Mouse (Mus musculus) cerebellum, postnatal 10 days (tissue): ENCODE measurements at regions not wholly inside any gene's neighbourhood (a gene's known extent, or its start where the extent isn't known, plus 50 kb on each side); places are given as distances from the start of the nearest gene placed in this dataset.

Experiments
- DNase-seq, 2 experiments: peaks; one replicate each; pipeline ENCODE4 v3.0.0; 2021; ENCODE audit warnings: mixed read lengths in 2 of 2

GRCm38 (mm10) chr5:60599460-60600299 lies 1208.9 kb upstream of the G6pd2 start:
- DNase-seq, result peak; percentile 89 to 94

GRCm38 (mm10) chr5:60600300-60600648 lies 1208.3 kb upstream of the G6pd2 start:
- no peak for DNase-seq

DNA sequence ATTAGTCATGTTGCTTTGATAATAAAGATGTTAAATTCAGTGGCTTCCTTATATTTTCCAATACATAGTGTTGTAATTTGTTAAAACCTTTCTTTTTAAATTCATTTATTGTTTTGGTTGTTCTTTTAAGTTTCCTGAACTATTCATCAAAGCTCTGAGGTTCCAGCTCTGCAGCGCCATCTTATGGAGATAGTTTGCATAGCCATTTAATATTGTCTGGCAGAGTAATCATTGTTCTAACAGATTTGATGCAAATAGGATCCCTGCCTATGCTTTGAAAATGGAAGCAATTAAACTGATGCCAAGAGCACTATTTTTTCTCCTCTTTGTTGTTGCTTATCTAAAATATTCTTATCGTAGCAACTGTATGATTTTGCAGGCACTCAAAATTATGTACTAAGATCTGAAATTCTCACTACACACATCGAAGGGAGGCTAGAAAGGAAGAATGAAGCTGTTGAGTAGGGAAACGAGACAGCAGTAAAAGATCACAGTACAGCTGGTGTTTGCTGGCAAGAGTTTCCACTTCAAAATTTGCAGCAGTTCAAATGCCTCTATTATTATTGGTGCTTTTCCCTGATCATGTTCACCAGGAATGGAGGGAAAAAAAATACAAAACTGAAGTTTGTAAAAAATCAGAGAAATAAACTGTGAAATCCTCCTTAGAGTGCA lies 1199.5 kb upstream of the G6pd2 start:
- DNase-seq, result peak; percentile 83 to 89
